ENCODE assay signal across 8 mouse cellular contexts in genomic region chr5:90383080-90383479, GRCm38 (mm10). TPM values are rescaled to one million over a fixed set of nuclear protein-coding genes. Genes with fewer than 3 reads are reported as not detected.
DNase-seq lines count a peak whose midpoint lies in the region; ATAC-seq lines count a peak whose summit lies in the region.

No protein-coding gene starts in this region.

- H3K4me1 ChIP-seq in kidney, embryonic 15.5 days: no peaks in the 10 kb centered on the region
- H3K4me1 ChIP-seq in heart, embryonic 12.5 days (replicated peaks): no peaks in the 10 kb centered on the region

- H3K4me3 ChIP-seq in kidney, embryonic 15.5 days (replicated peaks): no peak overlapping the region
- H3K4me3 ChIP-seq in heart, embryonic 12.5 days: no peak overlapping the region

- DNase-seq in kidney, adult 8-10 months: peak; percentile 42 to 61
- DNase-seq in NIH3T3 (ENCODE audit: low read depth): peak; percentile 28
- peak; percentile 7 to 22 for DNase-seq in spleen, postnatal 36 days (ENCODE audit: low spot score in 2 of 2)
- DNase-seq in urinary bladder, adult 18-20 months (ENCODE audit: low spot score in 2 of 2): no peak
- no peak for DNase-seq in left cerebral cortex, postnatal 10 days (ENCODE audit: extremely low spot score in 1 of 2, low spot score in 2 of 2)

- H3K9ac ChIP-seq in kidney, embryonic 15.5 days: no peak overlapping the region
- no peak overlapping the region for H3K9ac ChIP-seq in heart, embryonic 12.5 days

- no peaks in the 10 kb centered on the region for H3K9me3 ChIP-seq in kidney, embryonic 15.5 days (replicated peaks)
- H3K9me3 ChIP-seq in heart, embryonic 12.5 days (replicated peaks): no peaks in the 10 kb centered on the region

- intact Hi-C loops in left cerebral cortex, postnatal 10 days (cut with DNase I): no loop called here

- 56% methylated on average over 1 of the region's 1 CpGs for WGBS in kidney, embryonic 15.5 days
- WGBS in heart, embryonic 12.5 days: 53% methylated on average over 1 of the region's 1 CpGs

- no peak overlapping the region for H3K27ac ChIP-seq in kidney, embryonic 15.5 days
- no peak overlapping the region for H3K27ac ChIP-seq in heart, embryonic 12.5 days (ENCODE audit: poor library complexity, severe bottlenecking)

- H3K27me3 ChIP-seq in kidney, embryonic 15.5 days: no peaks in the 10 kb centered on the region
- H3K27me3 ChIP-seq in heart, embryonic 12.5 days (replicated peaks): no peaks in the 10 kb centered on the region

- H3K36me3 ChIP-seq in kidney, embryonic 15.5 days: no peaks in the 10 kb centered on the region
- H3K36me3 ChIP-seq in heart, embryonic 12.5 days: no peaks in the 10 kb centered on the region

- H3K4me2 ChIP-seq in kidney, embryonic 15.5 days: no peak overlapping the region
- H3K4me2 ChIP-seq in heart, embryonic 12.5 days: no peak overlapping the region

- ATAC-seq in kidney, embryonic 15.5 days (replicated peaks; ENCODE audit: low FRiP score): no peak
- ATAC-seq in inflammation-experienced regulatory T-cells, adult 6 months: peak; percentile 82
- no peak for ATAC-seq in heart, embryonic 12.5 days (ENCODE audit: insufficient number of reproducible peaks, low FRiP score)

RNA-seq across cellular contexts. Expression of gene Gm9958, which starts 16.1 kb away (rescaled TPM):
- polyA plus RNA-seq in kidney, embryonic 15.5 days (2015; fragmentation: Nextera tagmentation; extraction: Ambion mirVana): 6.3 and 7.0 TPM in 2 replicates
- polyA plus RNA-seq in inflammation-experienced regulatory T-cells, adult 6 months (2017; shearing (Covaris generic)): 1 to 10 TPM in 2 of 3 experiments, under 1 TPM in 1; 0.70 to 3.1 (median 1.4) TPM
- total RNA-seq in left cerebral cortex, postnatal 10 days (2021): 1 to 10 TPM; 1.1 to 1.3 TPM
- 3.8 and 4.2 TPM in 2 replicates for polyA plus RNA-seq in heart, embryonic 12.5 days (2016; fragmentation: Nextera tagmentation; extraction: Ambion mirVana)

RNA-seq across cellular contexts. Expression of gene Ankrd17, which starts 16.7 kb away (rescaled TPM):
- 25.3 and 26.3 TPM in 2 replicates for polyA plus RNA-seq in kidney, embryonic 15.5 days (2015; fragmentation: Nextera tagmentation; extraction: Ambion mirVana)
- polyA plus RNA-seq in inflammation-experienced regulatory T-cells, adult 6 months (2017; shearing (Covaris generic)): 10 to 100 TPM; 40.5 to 64.2 (median 52.0) TPM
- 100 to 1,000 TPM; 108 TPM for total RNA-seq in left cerebral cortex, postnatal 10 days (2021)
- polyA plus RNA-seq in heart, embryonic 12.5 days (2016; fragmentation: Nextera tagmentation; extraction: Ambion mirVana): 20.9 and 23.6 TPM in 2 replicates

Comparison
In these comparisons a context has a peak if more than half of its experiments do, and no peak if none do; other contexts are left out.
1. DNase-seq: peak in kidney, adult 8-10 months (2 of 2), NIH3T3 (single experiment) and spleen, postnatal 36 days (2 of 2); none in urinary bladder, adult 18-20 months (0 of 2) and left cerebral cortex, postnatal 10 days (0 of 2).